Mouse (Mus musculus) spleen, adult 2 months (tissue): Measurements from ENCODE around the gene Sbk2. TPM values are rescaled to one million over a fixed set of nuclear protein-coding genes. Genes with fewer than 3 reads are reported as not detected.

Source experiments
- DNase-seq, 2 experiments: peaks; one replicate each; pipeline versions ENCODE4 v3.0.0 to v3.0.0-alpha.2; 2012 to 2021; ENCODE audit warnings: low spot score in 2 of 2, low read depth in 1 of 2
- H3K27ac ChIP-seq: fragments of 200-500 bp; 2 replicates; pipeline ENCODE4 v1.5.1; 2012; ENCODE audit warnings: low read length, inconsistent platforms; ENCODE audit not compliant: insufficient read depth
- H3K27me3 ChIP-seq: fragments of 200-500 bp; 2 replicates; pipeline ENCODE4 v1.6.1; 2012; ENCODE audit warnings: mild to moderate bottlenecking, moderate library complexity, low read length, inconsistent platforms; ENCODE audit not compliant: control insufficient read depth, insufficient read depth
- H3K36me3 ChIP-seq: fragments of 200-500 bp; 2 replicates; pipeline ENCODE4 v1.6.1; 2012; ENCODE audit warnings: mild to moderate bottlenecking, low read length, inconsistent platforms; ENCODE audit not compliant: control insufficient read depth, insufficient read depth
- H3K4me1 ChIP-seq: fragments of 200-500 bp; 2 replicates; pipeline ENCODE4 v1.6.1; 2011; ENCODE audit warnings: inconsistent platforms; ENCODE audit not compliant: control insufficient read depth, insufficient read depth, insufficient read length
- H3K4me3 ChIP-seq: fragments of 200-500 bp; 2 replicates; pipeline ENCODE4 v1.5.1; 2011; ENCODE audit warnings: mild to moderate bottlenecking, inconsistent platforms; ENCODE audit not compliant: insufficient read depth, insufficient read length; ENCODE audit errors: extremely low read depth
- CTCF ChIP-seq: fragments of 200-500 bp; IDR thresholded peaks from 2 replicates; pipeline ENCODE4 v1.5.1; 2011; ENCODE audit warnings: mild to moderate bottlenecking, inconsistent platforms; ENCODE audit not compliant: insufficient read depth, insufficient read length, insufficient replicate concordance; ENCODE audit errors: extremely low read depth
- POLR2A ChIP-seq: fragments of 200-500 bp; IDR thresholded peaks from 2 replicates; pipeline ENCODE4 v1.6.1; 2011; ENCODE audit warnings: low read depth, low read length, inconsistent platforms
- WGBS: fragments of 180-500 bp; shearing (Covaris S2); methylation state at CpG from one replicate; pipeline ENCODE4 v1.1.7; 2018; 5-methylcytosine and 5-hydroxymethylcytosine counted together
- polyA plus RNA-seq: library from polyadenylated mRNA; depleted of rRNA; stranded (reverse); fragments of >200 nt; gene quantifications from 2 replicates; pipeline ENCODE4 v1.2.3, GENCODE M21; 2012

Gene Sbk2
- polyA plus RNA-seq, 1 experiment, result 1.9 TPM

- Histone ChIP-seq H3K36me3 (no peaks in the 10 kb centered on the region), H3K4me3 (no peak overlapping the region), H3K27ac (no peak overlapping the region), H3K27me3 (no peaks in the 10 kb centered on the region), H3K4me1 (peaks cover 2% of the 10 kb centered on the region; the same call in 1 of the 2 replicates)
- TF ChIP-seq POLR2A (no peak), CTCF (no peak)
- WGBS, result 71% methylated on average over 10 of the region's 10 CpGs
- no peak for DNase-seq
Measured at GRCm38 (mm10) chr7:4953815-4954445, 10.3 kb downstream of the Sbk2 start.

GRCm38 (mm10) chr7:4950561-4951342 is 13.5 kb downstream of the Sbk2 start:
- WGBS, result 85% methylated on average over 19 of the region's 19 CpGs
- H3K4me3 ChIP-seq, result no peak overlapping the region
- no peak overlapping the region for H3K27ac ChIP-seq
- TF ChIP-seq CTCF (no peak), POLR2A (no peak)
- H3K36me3 ChIP-seq, result no peaks in the 10 kb centered on the region
- no peak for DNase-seq
- H3K4me1 ChIP-seq, result peaks cover 2% of the 10 kb centered on the region; the same call in 1 of the 2 replicates
- H3K27me3 ChIP-seq, result no peaks in the 10 kb centered on the region

GRCm38 (mm10) chr7:4948386-4948785 is 15.8 kb downstream of the Sbk2 start:
- Histone ChIP-seq H3K36me3 (no peaks in the 10 kb centered on the region), H3K4me3 (no peak overlapping the region), H3K4me1 (peaks cover 6% of the 10 kb centered on the region; the same call in 1 of the 2 replicates), H3K27ac (peak overlapping the region; percentile 29; the same call in 1 of the 2 replicates), H3K27me3 (no peaks in the 10 kb centered on the region)
- TF ChIP-seq POLR2A, result no peak
- TF ChIP-seq CTCF, result no peak
- DNase-seq, result peak in 1 of 2 experiments; percentile 36
- WGBS, result 49% methylated on average over 6 of the region's 6 CpGs

- Histone ChIP-seq H3K4me1 (peaks cover 7% of the 10 kb centered on the region; the same call in 1 of the 2 replicates), H3K27me3 (no peaks in the 10 kb centered on the region), H3K4me3 (no peak overlapping the region), H3K27ac (no peak overlapping the region), H3K36me3 (no peaks in the 10 kb centered on the region)
- no peak for TF ChIP-seq CTCF
- TF ChIP-seq POLR2A, result no peak
- 68% methylated on average over 2 of the region's 2 CpGs for WGBS
- no peak for DNase-seq
Measured at GRCm38 (mm10) chr7:4947855-4948254, 16.4 kb downstream of the Sbk2 start.

GRCm38 (mm10) chr7:4943223-4943815 is 20.9 kb downstream of the Sbk2 start:
- peak overlapping the region; percentile 66; the same call in 1 of the 2 replicates for H3K27ac ChIP-seq
- 9% methylated on average over 15 of the region's 15 CpGs for WGBS

GRCm38 (mm10) chr7:4942673-4943072 is 21.5 kb downstream of the Sbk2 start:
- 48% methylated on average over 5 of the region's 5 CpGs for WGBS

More at GRCm38 (mm10) chr7:4943223-4943815, 20.9 kb downstream of the Sbk2 start:
- H3K4me1 ChIP-seq, result peaks cover 5% of the 10 kb centered on the region; the same call in 1 of the 2 replicates
- DNase-seq, result peak; percentile 91 to 95
- no peaks in the 10 kb centered on the region for H3K27me3 ChIP-seq
- H3K4me3 ChIP-seq, result peak overlapping the region; percentile 58
- no peaks in the 10 kb centered on the region for H3K36me3 ChIP-seq
- TF ChIP-seq CTCF (peak; percentile 98), POLR2A (no peak)

GRCm38 (mm10) chr7:4940068-4940479 is 24.1 kb downstream of the Sbk2 start:
- peak; percentile 83; the same call in 1 of the 2 replicates for TF ChIP-seq CTCF
- TF ChIP-seq POLR2A, result no peak
- no peaks in the 10 kb centered on the region for H3K27me3 ChIP-seq
- peak; percentile 67 to 81 for DNase-seq
- no peaks in the 10 kb centered on the region for H3K36me3 ChIP-seq
- H3K27ac ChIP-seq, result no peak overlapping the region
- WGBS, result 17% methylated on average over 9 of the region's 9 CpGs
- H3K4me3 ChIP-seq, result no peak overlapping the region
- peaks cover 5% of the 10 kb centered on the region; the same call in 1 of the 2 replicates for H3K4me1 ChIP-seq

More at GRCm38 (mm10) chr7:4942673-4943072, 21.5 kb downstream of the Sbk2 start:
- peaks cover 5% of the 10 kb centered on the region; the same call in 1 of the 2 replicates for H3K4me1 ChIP-seq
- no peak overlapping the region for H3K4me3 ChIP-seq
- no peaks in the 10 kb centered on the region for H3K27me3 ChIP-seq
- H3K36me3 ChIP-seq, result no peaks in the 10 kb centered on the region
- no peak overlapping the region for H3K27ac ChIP-seq
- TF ChIP-seq CTCF, result no peak
- TF ChIP-seq POLR2A, result no peak
- no peak for DNase-seq
